Mouse (Mus musculus) small intestine, adult 2 months (tissue): Measurements from ENCODE around the gene Map7.

ENCODE experiments used
- CTCF ChIP-seq: fragments of 200-500 bp; IDR thresholded peaks from 2 replicates; pipeline ENCODE4 v1.5.1; 2012; ENCODE audit warnings: low read depth, mild to moderate bottlenecking, control low read depth, inconsistent platforms, low read length, moderate library complexity, mixed read lengths; ENCODE audit not compliant: insufficient replicate concordance, insufficient read length; ENCODE audit errors: extremely low read depth
- POLR2A ChIP-seq: fragments of 200-500 bp; IDR thresholded peaks from 2 replicates; pipeline ENCODE4 v1.6.1; 2012; ENCODE audit warnings: low read depth, mild to moderate bottlenecking, control low read depth, inconsistent platforms, low read length, moderate library complexity

GRCm38 (mm10) chr10:20112026-20112973 lies 36.0 kb upstream of the Map7 start:
- TF ChIP-seq CTCF (no peak), POLR2A (no peak)
